Mouse (Mus musculus) frontal cortex, adult (tissue): ENCODE results near the gene Klhl15.
"Not testable (repeated sequence)": the region's sequence is repeated elsewhere in the genome, so short reads cannot be mapped to it uniquely, and the experiment has no call there.

Source experiments
- ATAC-seq: cut with Nextera tagmentation; 2 replicates; pipeline ENCODE4 v1.9.2; 2017; ENCODE audit warnings: mild to moderate bottlenecking, moderate library complexity, mixed read lengths; ENCODE audit not compliant: low TSS enrichment

Klhl15 gene

DNA sequence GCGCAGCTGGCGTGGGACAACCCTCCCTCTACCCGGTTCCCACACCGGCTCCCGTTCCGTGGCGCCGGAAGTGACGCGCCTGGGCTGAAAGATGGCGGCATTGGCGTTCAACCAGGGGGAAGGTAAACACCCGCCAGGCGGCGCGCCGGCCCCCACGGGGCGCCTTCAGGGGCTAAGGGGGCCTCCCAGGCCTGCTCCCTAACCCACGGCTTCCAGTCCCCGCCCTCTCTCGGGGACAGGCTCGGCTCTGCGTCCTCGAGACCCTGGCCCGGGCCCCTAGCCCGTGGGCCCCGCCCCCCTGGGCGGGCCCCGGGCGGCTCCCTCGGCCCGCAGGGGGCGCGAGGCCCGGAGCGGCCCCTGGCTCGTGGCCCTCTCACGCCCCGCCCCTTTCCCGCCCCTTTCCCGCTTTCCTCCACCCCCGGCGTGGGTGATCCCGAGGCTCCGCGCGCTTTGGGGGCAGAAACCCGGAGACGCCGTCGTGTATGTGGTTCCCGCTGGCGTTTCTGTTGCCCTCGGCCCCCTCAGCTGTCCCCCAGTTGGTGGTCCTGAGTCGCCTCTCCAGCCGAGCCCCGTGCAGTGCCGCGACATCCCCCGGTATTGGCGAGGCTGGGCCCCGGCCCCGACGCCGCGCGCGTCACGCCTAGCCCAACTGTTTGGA, at the start of gene Klhl15:
Gene Klhl15 (plus strand): TSS at position 68 of the 658 bp plus-strand sequence.
- ATAC-seq, result peak; percentile 94

DNA sequence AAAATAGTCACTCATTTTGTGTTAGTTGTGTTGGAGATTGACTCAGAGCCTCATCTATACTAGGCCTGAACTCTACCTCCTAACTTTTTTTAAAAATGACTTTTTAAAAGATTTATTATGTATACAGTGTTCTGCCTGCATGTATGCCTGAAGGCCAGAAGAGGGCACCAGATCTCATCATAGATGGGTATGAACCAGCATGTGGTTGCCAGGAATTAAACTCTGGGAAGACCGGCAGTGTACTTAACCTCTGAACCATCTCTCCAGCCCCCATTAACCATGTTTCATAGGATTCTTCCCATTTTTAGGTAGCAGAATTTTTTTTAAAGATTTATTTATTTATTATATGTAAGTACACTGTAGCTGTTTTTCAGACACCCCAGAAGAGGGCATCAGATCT, 49.2 kb upstream of the Klhl15 start:
- ATAC-seq, result no peak

DNA sequence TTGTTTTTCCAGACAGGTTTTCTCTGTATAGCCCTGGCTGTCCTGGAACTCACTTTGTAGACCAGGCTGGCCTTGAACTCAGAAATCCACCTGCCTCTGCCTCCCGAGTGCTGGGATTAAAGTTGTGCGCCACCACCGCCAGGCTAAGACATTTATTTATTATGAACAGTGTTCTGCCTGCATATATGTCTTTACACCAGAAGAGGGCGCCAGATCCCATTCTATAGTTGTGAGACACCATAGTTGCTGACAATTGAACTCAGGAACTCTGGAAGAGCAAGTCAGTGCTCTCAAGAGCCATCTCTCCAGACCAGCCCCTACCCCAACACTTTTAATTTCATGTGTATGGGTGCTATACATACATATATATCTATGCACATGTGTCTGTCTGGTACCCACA, 40.5 kb upstream of the Klhl15 start:
- ATAC-seq, result not testable (repeated sequence)

GRCm38 (mm10) chrX:94197789-94198188, 36.6 kb upstream of the Klhl15 start:
- ATAC-seq, result no peak

- no peak; the same call in 1 of the 2 replicates for ATAC-seq
Measured at GRCm38 (mm10) chrX:94212264-94212596, 22.2 kb upstream of the Klhl15 start.

GRCm38 (mm10) chrX:94212597-94213321, 21.6 kb upstream of the Klhl15 start, which contains the start of gene Eif2s3x:
Gene Eif2s3x (minus strand): TSS chrX:94212862.
- ATAC-seq, result peak; percentile 96

- no peak; the same call in 1 of the 2 replicates for ATAC-seq
Measured at GRCm38 (mm10) chrX:94213384-94213783, 21.0 kb upstream of the Klhl15 start.

DNA sequence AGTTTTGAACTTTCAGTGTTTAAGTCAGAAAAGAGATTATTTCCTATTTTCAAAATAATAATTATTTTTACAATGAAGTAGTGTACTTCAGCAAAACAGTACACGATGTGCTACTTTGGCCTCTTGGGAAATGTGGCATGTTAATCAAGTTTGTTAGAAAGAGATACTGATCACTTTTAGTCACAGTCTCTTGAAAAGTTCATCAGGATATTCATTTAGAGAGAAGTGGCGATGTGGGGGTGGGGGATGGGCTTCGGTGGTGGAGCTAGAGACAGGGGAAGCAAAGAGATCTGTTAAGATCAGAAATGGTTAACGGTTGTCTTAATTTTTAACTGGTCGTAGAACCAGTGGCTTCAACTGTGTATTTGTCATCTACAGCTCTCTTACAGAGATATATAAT, 967 bp upstream of the Klhl15 start:
- ATAC-seq, result no peak

- ATAC-seq, result peak; percentile 17; the same call in 1 of the 2 replicates
Measured at GRCm38 (mm10) chrX:94233936-94234531, 365 bp upstream of the Klhl15 start.

DNA sequence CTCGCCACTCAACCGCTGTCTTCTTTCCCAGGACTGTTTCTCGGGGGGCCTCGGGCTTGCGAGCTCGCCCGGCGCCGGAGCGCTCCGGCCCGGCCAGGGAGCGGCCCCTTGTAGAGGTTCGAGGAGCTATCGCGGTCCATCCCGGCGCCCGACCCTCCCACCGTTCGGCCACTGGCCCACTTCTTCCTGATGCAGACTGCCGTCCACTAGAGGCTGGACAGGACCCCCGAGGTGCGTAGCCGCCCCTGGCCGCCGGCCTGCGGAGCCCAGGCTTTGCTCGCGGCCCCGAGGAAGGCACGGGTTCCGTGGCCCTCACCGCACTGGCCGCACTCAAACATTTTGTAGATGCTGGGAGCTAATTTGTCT, 774 bp downstream of the Klhl15 start:
- ATAC-seq, result 0 out of 2 replicates have a peak, but pooled peaks have one; percentile 18

DNA sequence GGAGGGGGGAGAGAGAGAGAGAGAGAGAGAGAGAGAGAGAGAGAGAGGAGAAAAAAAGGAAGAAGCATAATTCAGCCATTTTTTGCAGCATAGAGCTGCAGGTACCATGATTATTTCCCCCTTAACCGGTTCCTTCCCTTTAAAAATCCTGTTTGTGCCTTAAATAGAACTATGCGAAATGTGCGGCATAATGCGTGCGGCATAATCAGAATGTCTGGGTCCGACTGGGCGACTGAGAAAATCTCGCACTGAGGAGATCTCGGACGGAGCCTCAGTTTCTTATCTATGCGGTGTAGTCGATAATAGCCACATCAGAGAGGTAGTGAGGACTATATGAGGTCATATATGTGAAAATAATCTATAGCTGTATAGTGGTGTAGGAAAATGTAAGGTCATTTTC, 1.2 kb downstream of the Klhl15 start:
- ATAC-seq, result no peak

- ATAC-seq, result peak; percentile 34; the same call in 1 of the 2 replicates
Measured at GRCm38 (mm10) chrX:94288923-94289322, 54.5 kb downstream of the Klhl15 start.

DNA sequence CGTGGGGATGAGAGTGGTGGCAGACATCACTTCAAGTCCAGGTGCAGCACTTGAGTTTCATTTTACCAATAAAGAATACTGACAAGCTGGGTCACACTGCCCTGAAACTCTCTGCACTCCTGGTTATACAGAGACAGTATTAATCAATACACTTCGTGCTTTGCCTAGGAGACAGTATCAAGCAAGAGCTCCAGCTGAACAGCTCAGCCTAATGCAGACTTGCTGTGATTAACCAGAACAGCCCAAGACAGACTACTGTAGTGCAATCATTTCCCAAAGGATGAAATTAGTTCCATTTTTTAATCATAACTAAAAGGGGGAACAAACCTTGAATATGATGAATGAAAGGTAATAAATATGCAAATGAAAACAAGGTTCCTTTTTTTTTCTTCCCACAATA, 68.5 kb downstream of the Klhl15 start:
- ATAC-seq, result no peak

DNA sequence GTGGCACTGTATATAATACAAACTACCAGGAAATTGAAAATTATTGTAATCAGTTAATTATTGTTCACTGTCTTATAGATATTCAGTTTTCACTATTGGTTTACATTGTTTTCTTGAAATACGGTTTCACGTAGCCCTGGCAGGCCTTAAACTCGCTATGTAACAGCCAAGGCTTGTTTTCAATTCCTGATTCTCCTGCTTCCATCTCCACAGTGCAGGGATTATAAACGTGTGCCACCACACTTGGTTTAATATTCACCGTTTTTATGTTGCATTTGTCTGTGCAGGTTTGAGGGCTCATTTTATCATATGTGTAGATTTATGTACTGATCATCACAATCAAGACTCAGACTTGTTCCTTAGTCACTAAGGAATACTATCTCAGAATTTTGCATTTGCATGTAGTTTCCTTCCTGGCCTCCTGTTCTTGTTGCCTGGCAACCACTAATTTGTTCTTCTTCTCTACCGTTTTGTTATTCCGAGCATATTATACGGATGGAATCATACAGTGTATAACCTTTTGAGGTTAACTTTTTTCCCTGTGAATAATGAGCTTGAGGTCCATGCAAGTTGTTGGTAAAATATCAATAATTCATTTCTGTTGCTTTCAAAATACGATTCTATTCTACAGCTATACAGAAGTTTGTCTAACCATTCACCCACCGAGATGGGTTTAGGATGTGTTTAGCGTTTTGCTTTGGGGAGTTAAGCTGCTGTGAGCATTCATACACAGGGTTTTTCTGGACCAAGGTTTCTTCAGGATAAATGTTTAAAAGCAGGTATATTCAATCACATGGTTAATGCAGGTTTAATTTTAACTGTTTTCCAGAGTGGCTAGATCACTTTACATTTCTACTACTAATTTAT, 86.9 kb downstream of the Klhl15 start:
- ATAC-seq, result peak; percentile 70
